In genomic region chr3:115642846-115643260, GRCm38 (mm10) we compare ENCODE assay signal across 8 mouse cellular contexts.
DNase-seq lines count a peak whose midpoint lies in the region; ATAC-seq and TF ChIP-seq lines count a peak whose summit lies in the region.

No protein-coding gene starts in this region.

- DNase-seq in B cell, adult 2 months, result peak; percentile 86
- peak; percentile 88 for DNase-seq in brain, adult 2 months (ENCODE audit: low read depth, low spot score)
- DNase-seq in liver, adult 2 months (ENCODE audit: extremely low read depth, low read depth, low spot score), result peak; percentile 66
- DNase-seq in spleen, postnatal 4 days (ENCODE audit: low spot score in 2 of 2), result peak; percentile 78 to 91

- H3K4me2 ChIP-seq in heart, embryonic 11.5 days, result peak overlapping the region; percentile 70
- peak overlapping the region; percentile 67 for H3K4me2 ChIP-seq in kidney, embryonic 15.5 days

- TF ChIP-seq POLR2A in liver, adult 2 months (IDR thresholded peaks at IDR 0.05; ENCODE audit: extremely low read depth, insufficient read depth, low read length), result no peak

- H3K4me1 ChIP-seq in heart, embryonic 11.5 days (ENCODE audit: control insufficient read depth, insufficient read depth, low read length), result peaks cover 3% of the 10 kb centered on the region; the same call in 1 of the 2 replicates
- H3K4me1 ChIP-seq in kidney, embryonic 15.5 days, result peaks cover 15% of the 10 kb centered on the region
- H3K4me1 ChIP-seq in liver, adult 2 months (ENCODE audit: control insufficient read depth, insufficient read depth, low read length), result peaks cover 11% of the 10 kb centered on the region

- H3K9me3 ChIP-seq in heart, embryonic 11.5 days (replicated peaks; ENCODE audit: control insufficient read depth, low read length), result no peaks in the 10 kb centered on the region
- no peaks in the 10 kb centered on the region for H3K9me3 ChIP-seq in kidney, embryonic 15.5 days (replicated peaks)

- H3K27ac ChIP-seq in heart, embryonic 11.5 days (ENCODE audit: low read depth, low read length), result peak overlapping the region; percentile 96; the same call in 1 of the 2 replicates
- no peak overlapping the region; the same call in 1 of the 2 replicates for H3K27ac ChIP-seq in kidney, embryonic 15.5 days
- no peak overlapping the region for H3K27ac ChIP-seq in liver, adult 2 months (replicated peaks; ENCODE audit: insufficient read depth, low read depth, low read length)

- WGBS in heart, embryonic 11.5 days (ENCODE audit: insufficient replicate concordance), result 8% methylated on average over 11 of the region's 11 CpGs
- 6% methylated on average over 11 of the region's 11 CpGs for WGBS in kidney, embryonic 15.5 days
- WGBS in liver, adult 2 months, result 3% methylated on average over 11 of the region's 11 CpGs

- H3K4me3 ChIP-seq in heart, embryonic 11.5 days (ENCODE audit: low read depth, low read length), result peak overlapping the region; percentile 44
- H3K4me3 ChIP-seq in kidney, embryonic 15.5 days (replicated peaks), result peak overlapping the region; percentile 48
- H3K4me3 ChIP-seq in liver, adult 2 months (ENCODE audit: insufficient read depth, low read depth, low read length), result no peak overlapping the region; the same call in 1 of the 2 replicates

- peak; percentile 96 for TF ChIP-seq CTCF in liver, adult 2 months (IDR thresholded peaks at IDR 0.05; ENCODE audit: low read depth, low read length)

- no peaks in the 10 kb centered on the region for H3K79me2 ChIP-seq in liver, adult 2 months (ENCODE audit: control insufficient read depth, insufficient read depth, low read length)

- H3K36me3 ChIP-seq in heart, embryonic 11.5 days (ENCODE audit: control insufficient read depth, insufficient read depth, low read length), result no peaks in the 10 kb centered on the region
- H3K36me3 ChIP-seq in kidney, embryonic 15.5 days, result no peaks in the 10 kb centered on the region
- no peaks in the 10 kb centered on the region for H3K36me3 ChIP-seq in liver, adult 2 months (ENCODE audit: control insufficient read depth, insufficient read depth, low read length)

- H3K9ac ChIP-seq in heart, embryonic 11.5 days (ENCODE audit: low read depth, low read length), result no peak overlapping the region; the same call in 1 of the 2 replicates
- no peak overlapping the region; the same call in 1 of the 2 replicates for H3K9ac ChIP-seq in kidney, embryonic 15.5 days
- no peak overlapping the region for H3K9ac ChIP-seq in liver, adult 2 months (ENCODE audit: low read depth, low read length)

- ATAC-seq in erythroblast, adult 5-6 weeks (replicated peaks; ENCODE audit: low FRiP score, poor library complexity, severe bottlenecking), result peak; percentile 85
- no peak for ATAC-seq in heart, embryonic 11.5 days (replicated peaks; ENCODE audit: insufficient number of reproducible peaks, low FRiP score, low TSS enrichment)
- ATAC-seq in kidney, embryonic 15.5 days (replicated peaks; ENCODE audit: low FRiP score), result 0 out of 2 replicates have a peak, but pooled peaks have one; percentile 9
- peak; percentile 77 for ATAC-seq in monocyte, adult 5-6 weeks (replicated peaks; ENCODE audit: insufficient number of reproducible peaks, low FRiP score, low TSS enrichment, poor library complexity, severe bottlenecking)

- no peaks in the 10 kb centered on the region for H3K27me3 ChIP-seq in heart, embryonic 11.5 days (ENCODE audit: control insufficient read depth, insufficient read depth, low read length)
- H3K27me3 ChIP-seq in kidney, embryonic 15.5 days, result no peaks in the 10 kb centered on the region
- H3K27me3 ChIP-seq in liver, adult 2 months (ENCODE audit: control insufficient read depth, insufficient read depth, low read length), result no peaks in the 10 kb centered on the region
